Mouse (Mus musculus): ENCODE results near the gene Rap1a. TPM values are rescaled to one million over a fixed set of nuclear protein-coding genes. Genes with fewer than 3 reads are reported as not detected.
A peak's percentile ranks its signal among the peaks of the same experiment; 100 is the strongest.

The Rap1a gene
- 151 and 181 TPM in 2 replicates for total RNA-seq (2015)
- total RNA-seq (2017): 128 and 136 TPM in 2 replicates

GRCm38 (mm10) chr3:105801191-105802166, at the start of gene Rap1a:
TSS of gene Rap1a (minus strand) at chr3:105801336.
- peak; percentile 53 for ATAC-seq (replicated peaks; ENCODE audit: poor library complexity)

- 0 out of 2 replicates have a peak, but pooled peaks have one; percentile 11 for ATAC-seq (replicated peaks; ENCODE audit: poor library complexity)
Measured at GRCm38 (mm10) chr3:105846294-105847069, 45.3 kb upstream of the Rap1a start.

GRCm38 (mm10) chr3:105839836-105840235, 38.7 kb upstream of the Rap1a start:
- ATAC-seq (replicated peaks; ENCODE audit: poor library complexity): no peak

- ATAC-seq (replicated peaks; ENCODE audit: poor library complexity): no peak
Measured at GRCm38 (mm10) chr3:105838655-105839054, 37.5 kb upstream of the Rap1a start.

- ATAC-seq (replicated peaks; ENCODE audit: poor library complexity): peak; percentile 64
Measured at GRCm38 (mm10) chr3:105836883-105837282, 35.7 kb upstream of the Rap1a start.

- ATAC-seq (replicated peaks; ENCODE audit: poor library complexity): peak; percentile 49
Measured at GRCm38 (mm10) chr3:105835875-105836274, 34.7 kb upstream of the Rap1a start.

- no peak for ATAC-seq (replicated peaks; ENCODE audit: poor library complexity)
Measured at GRCm38 (mm10) chr3:105831584-105831983, 30.4 kb upstream of the Rap1a start.

GRCm38 (mm10) chr3:105825501-105826161, 24.5 kb upstream of the Rap1a start:
- ATAC-seq (replicated peaks; ENCODE audit: poor library complexity): peak; percentile 82

- ATAC-seq (replicated peaks; ENCODE audit: poor library complexity): no peak
Measured at GRCm38 (mm10) chr3:105824704-105825103, 23.6 kb upstream of the Rap1a start.

GRCm38 (mm10) chr3:105824103-105824502, 23.0 kb upstream of the Rap1a start:
- peak; percentile 22; the same call in 1 of the 2 replicates for ATAC-seq (replicated peaks; ENCODE audit: poor library complexity)

- ATAC-seq (replicated peaks; ENCODE audit: poor library complexity): no peak
Measured at GRCm38 (mm10) chr3:105823609-105824008, 22.5 kb upstream of the Rap1a start.

- no peak for ATAC-seq (replicated peaks; ENCODE audit: poor library complexity)
Measured at GRCm38 (mm10) chr3:105821504-105821903, 20.4 kb upstream of the Rap1a start.

- ATAC-seq (replicated peaks; ENCODE audit: poor library complexity): no peak
Measured at GRCm38 (mm10) chr3:105820272-105820671, 19.1 kb upstream of the Rap1a start.

- ATAC-seq (replicated peaks; ENCODE audit: poor library complexity): no peak
Measured at GRCm38 (mm10) chr3:105818130-105819004, 17.2 kb upstream of the Rap1a start.

GRCm38 (mm10) chr3:105816089-105816488, 15.0 kb upstream of the Rap1a start:
- peak; percentile 42 for ATAC-seq (replicated peaks; ENCODE audit: poor library complexity)

- ATAC-seq (replicated peaks; ENCODE audit: poor library complexity): peak; percentile 94
Measured at GRCm38 (mm10) chr3:105815236-105815904, 14.2 kb upstream of the Rap1a start.

GRCm38 (mm10) chr3:105811146-105811545, 10.0 kb upstream of the Rap1a start:
- ATAC-seq (replicated peaks; ENCODE audit: poor library complexity): no peak

GRCm38 (mm10) chr3:105808179-105809037, 7.3 kb upstream of the Rap1a start:
- ATAC-seq (replicated peaks; ENCODE audit: poor library complexity): peak; percentile 96

All from megakaryocyte progenitor cell, adult 5-6 weeks (primary cell).